Mouse (Mus musculus) MEL (cell line): ENCODE data around the gene P2ry6.

Experiments used
- KAT2A ChIP-seq: conservative IDR thresholded peaks from 2 replicates; pipeline ENCODE4 v1.6.1; 2012; ENCODE audit warnings: low read depth, low read length, improper control_type of control experiment, inconsistent platforms
- MAX ChIP-seq: IDR thresholded peaks from 2 replicates; pipeline ENCODE4 v1.6.1; 2011; ENCODE audit warnings: low read length, improper control_type of control experiment
- MEF2A ChIP-seq: IDR thresholded peaks from 2 replicates; pipeline ENCODE4 v1.6.1; 2014; ENCODE audit warnings: low read depth, mild to moderate bottlenecking, inconsistent platforms, low read length, improper control_type of control experiment; ENCODE audit not compliant: poor library complexity, insufficient replicate concordance, severe bottlenecking; ENCODE audit errors: extremely low read depth
- POLR2A ChIP-seq, 2 experiments: IDR thresholded peaks; 2 replicates each; pipeline ENCODE4 v1.6.1; 2011 to 2012; ENCODE audit warnings: low read length in 2 of 2, mild to moderate bottlenecking in 2 of 2, control low read depth in 1 of 2, improper control_type of control experiment in 1 of 2, low read depth in 1 of 2, moderate library complexity in 1 of 2; ENCODE audit not compliant: control insufficient read depth in 1 of 2, insufficient read depth in 1 of 2, poor library complexity in 1 of 2
- POLR2AphosphoS2 ChIP-seq: IDR thresholded peaks from 2 replicates; pipeline ENCODE4 v1.6.1; 2011; ENCODE audit warnings: low read length, improper control_type of control experiment
- USF1 ChIP-seq: IDR thresholded peaks from 2 replicates; pipeline ENCODE4 v1.6.1; 2014; ENCODE audit warnings: low read depth, mild to moderate bottlenecking, inconsistent platforms, low read length, improper control_type of control experiment, moderate library complexity
- ZMIZ1 ChIP-seq: IDR thresholded peaks from 2 replicates; pipeline ENCODE4 v1.6.1; 2012; ENCODE audit warnings: low read depth, mild to moderate bottlenecking, inconsistent platforms, low read length, improper control_type of control experiment, moderate library complexity

- TF ChIP-seq USF1 (no peak), KAT2A (no peak), POLR2AphosphoS2 (no peak), MAX (no peak), MEF2A (no peak), ZMIZ1 (no peak), POLR2A (IDR thresholded peaks at IDR 0.05; ENCODE audit: control insufficient read depth in 1 of 2, insufficient read depth in 1 of 2, low read depth in 1 of 2, low read length in 2 of 2, poor library complexity in 1 of 2) (no peak)
Observed at GRCm38 (mm10) chr7:100894057-100894832, 80.2 kb downstream of the P2ry6 start.
